Mouse (Mus musculus) skeletal muscle tissue, adult 2 months (tissue): ENCODE data around the gene Ccdc40.

Experiments
- DNase-seq: peaks from one replicate; pipeline ENCODE4 v3.0.0-alpha.2; 2012; ENCODE audit warnings: low read depth, low spot score

Gene Ccdc40

GRCm38 (mm10) chr11:119208870-119209370, 19.5 kb upstream of the Ccdc40 start:
- no peak for DNase-seq

GRCm38 (mm10) chr11:119209371-119210025, 18.9 kb upstream of the Ccdc40 start:
- peak; percentile 73 for DNase-seq

GRCm38 (mm10) chr11:119210321-119211100, 17.9 kb upstream of the Ccdc40 start:
- peak; percentile 79 for DNase-seq

- DNase-seq: no peak
Observed at GRCm38 (mm10) chr11:119211604-119212309, 16.6 kb upstream of the Ccdc40 start.

- DNase-seq: no peak
Observed at GRCm38 (mm10) chr11:119213166-119213885, 15.0 kb upstream of the Ccdc40 start.

GRCm38 (mm10) chr11:119215038-119215904, 13.1 kb upstream of the Ccdc40 start:
- DNase-seq: peak; percentile 68

- DNase-seq: peak; percentile 74
Observed at GRCm38 (mm10) chr11:119215905-119216507, 12.4 kb upstream of the Ccdc40 start.

GRCm38 (mm10) chr11:119217861-119218260, 10.5 kb upstream of the Ccdc40 start:
- no peak for DNase-seq

GRCm38 (mm10) chr11:119219816-119220465, 8.4 kb upstream of the Ccdc40 start:
- DNase-seq: peak; percentile 90

GRCm38 (mm10) chr11:119221812-119222510, 6.4 kb upstream of the Ccdc40 start:
- peak; percentile 90 for DNase-seq

GRCm38 (mm10) chr11:119223124-119223890, 5.1 kb upstream of the Ccdc40 start:
- no peak for DNase-seq

- DNase-seq: no peak
Observed at GRCm38 (mm10) chr11:119224926-119225325, 3.4 kb upstream of the Ccdc40 start.

- DNase-seq: no peak
Observed at GRCm38 (mm10) chr11:119225634-119226033, 2.7 kb upstream of the Ccdc40 start.

- DNase-seq: no peak
Observed at GRCm38 (mm10) chr11:119227591-119227990, 781 bp upstream of the Ccdc40 start.

- DNase-seq: peak; percentile 57
Observed at GRCm38 (mm10) chr11:119228846-119229626, 664 bp downstream of the Ccdc40 start.

GRCm38 (mm10) chr11:119234770-119235169, 6.4 kb downstream of the Ccdc40 start:
- no peak for DNase-seq

- DNase-seq: no peak
Observed at GRCm38 (mm10) chr11:119235596-119235995, 7.2 kb downstream of the Ccdc40 start.
